Mouse (Mus musculus) liver, adult 2 months (tissue): ENCODE results near the gene Kmt2d. TPM values are rescaled to one million over a fixed set of nuclear protein-coding genes. Genes with fewer than 3 reads are reported as not detected.

ENCODE experiments used
- DNase-seq: peaks from one replicate; pipeline ENCODE4 v3.0.0-alpha.2; 2011; ENCODE audit warnings: low read depth, low spot score; ENCODE audit errors: extremely low read depth
- H3K27ac ChIP-seq: fragments of 200-500 bp; replicated peaks from 2 replicates; pipeline ENCODE4 v1.5.1; 2012; ENCODE audit warnings: low read depth, mild to moderate bottlenecking, control low read depth, inconsistent platforms, low read length; ENCODE audit not compliant: insufficient read depth
- H3K27me3 ChIP-seq: fragments of 200-500 bp; 2 replicates; pipeline ENCODE4 v1.6.1; 2012; ENCODE audit warnings: mild to moderate bottlenecking, moderate library complexity, low read length, inconsistent platforms; ENCODE audit not compliant: control insufficient read depth, insufficient read depth
- H3K36me3 ChIP-seq: fragments of 200-500 bp; 2 replicates; pipeline ENCODE4 v1.6.1; 2012; ENCODE audit warnings: low read length, inconsistent platforms; ENCODE audit not compliant: control insufficient read depth, insufficient read depth
- H3K4me1 ChIP-seq: fragments of 200-500 bp; 2 replicates; pipeline ENCODE4 v1.6.1; 2011; ENCODE audit warnings: low read length; ENCODE audit not compliant: control insufficient read depth, insufficient read depth
- H3K4me3 ChIP-seq: fragments of 200-500 bp; 2 replicates; pipeline ENCODE4 v1.5.1; 2011; ENCODE audit warnings: low read depth, mild to moderate bottlenecking, control low read depth, low read length, moderate library complexity; ENCODE audit not compliant: insufficient read depth
- H3K79me2 ChIP-seq: fragments of 200-500 bp; 2 replicates; pipeline ENCODE4 v1.6.1; 2012; ENCODE audit warnings: inconsistent platforms, mild to moderate bottlenecking, low read length, moderate library complexity; ENCODE audit not compliant: control insufficient read depth, insufficient read depth
- H3K9ac ChIP-seq: fragments of 200-500 bp; 2 replicates; pipeline ENCODE4 v1.6.1; 2012; ENCODE audit warnings: low read depth, mild to moderate bottlenecking, control low read depth, inconsistent platforms, low read length
- CTCF ChIP-seq: fragments of 200-500 bp; IDR thresholded peaks from 2 replicates; pipeline ENCODE4 v1.5.1; 2011; ENCODE audit warnings: low read depth, low read length, control low read depth
- POLR2A ChIP-seq: fragments of 200-500 bp; IDR thresholded peaks from 2 replicates; pipeline ENCODE4 v1.6.1; 2011; ENCODE audit warnings: low read length, control low read depth; ENCODE audit not compliant: insufficient read depth; ENCODE audit errors: extremely low read depth
- WGBS: fragments of 180-500 bp; shearing (Covaris S2); methylation state at CpG from one replicate; pipeline ENCODE4 v1.1.7; 2018; 5-methylcytosine and 5-hydroxymethylcytosine counted together
- polyA plus RNA-seq: library from polyadenylated mRNA; depleted of rRNA; stranded (reverse); fragments of >200 nt; gene quantifications from 2 replicates; pipeline ENCODE4 v1.2.3, GENCODE M21; 2012
- total RNA-seq: library from RNA; depleted of rRNA; stranded (reverse); fragments of >200 nt; gene quantifications from 2 replicates; pipeline ENCODE4 v1.2.3, GENCODE M21; 2014

Kmt2d gene
- total and polyA plus RNA-seq, 2 experiments, result 6.6 to 10.3 TPM

DNA sequence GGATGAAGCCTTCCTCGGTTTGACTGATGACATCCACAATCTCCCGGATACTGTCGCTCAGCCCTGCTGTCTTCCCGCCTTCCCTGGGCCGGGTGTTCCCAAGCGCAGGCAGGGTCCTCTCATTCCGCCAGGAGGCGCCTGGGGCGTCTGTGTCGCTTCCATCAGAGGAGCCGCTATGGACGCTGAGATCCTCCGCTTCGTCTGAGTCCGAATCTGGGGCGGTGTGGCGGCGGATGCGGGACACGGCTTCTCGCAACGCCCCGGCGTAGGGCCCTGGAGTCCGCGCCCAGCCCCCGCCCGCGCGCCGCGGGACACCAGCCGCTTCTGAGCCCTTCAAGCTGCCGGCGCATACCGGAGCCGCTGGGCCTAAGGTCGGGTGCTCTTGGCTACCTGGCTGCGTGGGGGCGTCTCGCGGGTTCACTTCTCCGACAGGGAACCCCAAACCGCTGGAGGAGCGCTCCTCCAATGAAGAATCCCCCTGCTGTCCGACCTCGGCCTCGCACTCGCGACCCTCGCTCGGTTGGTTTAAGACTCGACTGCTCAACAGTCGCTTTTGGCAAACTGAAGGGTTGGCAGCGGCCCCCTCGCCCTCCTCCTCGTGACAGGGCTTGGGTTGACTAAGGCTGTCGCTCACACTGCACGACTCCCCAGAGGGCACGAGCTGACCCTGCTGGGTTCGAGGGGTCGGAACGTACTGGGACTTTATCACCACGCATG is 65.5 kb downstream of the Kmt2d start:
- Histone ChIP-seq H3K79me2 (no peaks in the 10 kb centered on the region), H3K4me3 (peak overlapping the region; percentile 30; the same call in 1 of the 2 replicates), H3K36me3 (no peaks in the 10 kb centered on the region), H3K4me1 (peaks cover 2% of the 10 kb centered on the region; the same call in 1 of the 2 replicates), H3K27me3 (peaks cover 29% of the 10 kb centered on the region), H3K9ac (0 out of 2 replicates have a peak overlapping the region, but pooled peaks have one; percentile 23), H3K27ac (no peak overlapping the region)
- no peak for TF ChIP-seq POLR2A
- peak; percentile 76 for TF ChIP-seq CTCF
- no peak for DNase-seq
- WGBS, result 3% methylated on average over 64 of the region's 64 CpGs

DNA sequence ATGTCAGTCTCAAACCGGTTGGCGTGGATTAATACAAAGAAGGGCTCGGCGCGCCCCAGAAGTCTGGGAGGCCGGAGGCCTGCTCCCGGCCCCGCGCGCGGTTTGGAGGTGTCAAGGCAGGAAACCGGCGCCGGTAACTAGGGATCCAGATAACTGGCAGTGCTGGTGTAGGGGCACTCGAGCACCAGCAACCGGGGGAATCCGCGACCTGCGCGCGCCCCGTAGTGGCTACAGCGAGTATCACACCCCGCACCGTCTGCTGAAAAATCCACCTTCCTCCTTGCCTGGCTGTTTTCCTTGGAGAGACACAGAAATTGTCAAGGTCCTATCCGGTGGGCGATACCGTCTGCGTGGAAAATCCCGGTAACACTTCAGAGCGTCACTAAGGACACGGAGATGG is 67.0 kb downstream of the Kmt2d start:
- TF ChIP-seq CTCF (peak; percentile 91), POLR2A (no peak)
- peaks cover 29% of the 10 kb centered on the region for H3K27me3 ChIP-seq
- 3% methylated on average over 32 of the region's 32 CpGs for WGBS
- H3K79me2 ChIP-seq, result no peaks in the 10 kb centered on the region
- no peak overlapping the region for H3K9ac ChIP-seq
- DNase-seq, result peak; percentile 30
- H3K4me1 ChIP-seq, result peaks cover 2% of the 10 kb centered on the region; the same call in 1 of the 2 replicates
- H3K36me3 ChIP-seq, result no peaks in the 10 kb centered on the region
- H3K27ac ChIP-seq, result no peak overlapping the region
- no peak overlapping the region for H3K4me3 ChIP-seq

DNA sequence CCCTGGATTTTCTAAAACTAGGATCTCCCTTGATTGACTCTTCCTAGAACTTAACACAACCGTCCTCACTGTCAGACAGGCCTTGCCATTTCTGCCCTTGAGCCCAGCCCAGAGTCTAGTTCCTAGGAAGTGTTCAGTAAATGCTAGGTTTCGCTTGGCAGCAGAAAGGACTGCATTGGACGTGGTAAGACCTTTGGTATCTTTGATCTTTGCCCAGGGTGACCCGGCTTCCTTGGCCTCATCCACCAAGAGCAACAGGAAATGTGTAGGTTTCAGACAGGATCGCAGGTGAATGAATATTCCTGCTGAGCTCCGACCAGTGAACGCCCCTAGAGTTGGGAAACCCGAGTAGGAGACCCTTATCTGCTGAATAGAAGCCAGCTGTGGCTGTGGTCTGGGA is 68.1 kb downstream of the Kmt2d start:
- TF ChIP-seq CTCF, result no peak
- TF ChIP-seq POLR2A, result no peak
- Histone ChIP-seq H3K27ac (no peak overlapping the region), H3K9ac (no peak overlapping the region), H3K79me2 (no peaks in the 10 kb centered on the region), H3K4me1 (peaks cover 2% of the 10 kb centered on the region; the same call in 1 of the 2 replicates), H3K4me3 (no peak overlapping the region), H3K36me3 (no peaks in the 10 kb centered on the region), H3K27me3 (peaks cover 25% of the 10 kb centered on the region)
- peak; percentile 84 for DNase-seq
- WGBS, result 7% methylated on average over 8 of the region's 8 CpGs

DNA sequence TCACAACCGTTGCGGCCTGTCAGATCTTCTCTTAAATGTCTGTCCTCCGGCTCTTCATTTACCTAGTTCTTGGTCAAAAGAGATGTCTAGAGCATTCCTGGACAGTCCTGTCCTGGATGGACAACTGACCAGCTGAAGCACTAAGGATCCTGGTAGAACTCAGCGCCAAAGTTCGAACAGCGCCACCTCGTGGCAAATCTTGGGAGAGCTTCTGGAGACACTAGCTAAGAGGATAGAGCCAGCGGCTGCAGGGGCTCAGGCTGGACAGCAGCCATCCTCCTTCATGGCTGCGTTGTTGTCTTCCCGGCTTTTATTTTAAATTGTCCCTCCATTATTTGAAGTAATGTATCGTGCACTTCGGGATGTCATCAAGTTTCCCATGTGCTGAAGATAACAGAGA is 71.6 kb downstream of the Kmt2d start:
- Histone ChIP-seq H3K9ac (no peak overlapping the region), H3K36me3 (no peaks in the 10 kb centered on the region), H3K4me3 (no peak overlapping the region), H3K27ac (no peak overlapping the region), H3K79me2 (no peaks in the 10 kb centered on the region), H3K27me3 (peaks cover 12% of the 10 kb centered on the region), H3K4me1 (no peaks in the 10 kb centered on the region; the same call in 1 of the 2 replicates)
- WGBS, result 11% methylated on average over 12 of the region's 12 CpGs
- TF ChIP-seq CTCF, result peak; percentile 81
- no peak for TF ChIP-seq POLR2A
- DNase-seq, result peak; percentile 37

DNA sequence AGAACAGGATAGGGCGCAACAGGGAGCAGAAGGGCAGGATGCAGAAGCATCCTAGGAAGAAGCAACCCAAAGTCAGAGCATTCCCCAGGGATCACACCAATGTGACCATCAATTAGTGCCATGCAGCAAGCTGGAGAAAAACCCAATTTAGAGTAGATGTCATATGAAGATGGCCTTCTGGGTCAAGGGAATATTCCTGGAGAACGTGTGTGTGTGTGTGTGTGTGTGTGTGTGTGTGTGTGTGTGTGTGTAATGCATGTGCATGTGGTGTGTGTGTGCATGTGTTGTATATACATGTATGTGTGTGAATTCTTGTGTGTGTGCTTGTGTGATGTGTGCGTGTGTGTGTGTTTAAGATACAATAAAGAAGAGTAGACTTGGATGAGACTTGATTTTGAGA is 72.1 kb downstream of the Kmt2d start:
- no peaks in the 10 kb centered on the region for H3K4me1 ChIP-seq
- 56% methylated on average over 3 of the region's 3 CpGs for WGBS
- no peak for DNase-seq
- H3K9ac ChIP-seq, result no peak overlapping the region
- H3K79me2 ChIP-seq, result no peaks in the 10 kb centered on the region
- TF ChIP-seq CTCF (no peak), POLR2A (no peak)
- H3K36me3 ChIP-seq, result no peaks in the 10 kb centered on the region
- no peak overlapping the region for H3K4me3 ChIP-seq
- H3K27me3 ChIP-seq, result peaks cover 12% of the 10 kb centered on the region
- H3K27ac ChIP-seq, result no peak overlapping the region

DNA sequence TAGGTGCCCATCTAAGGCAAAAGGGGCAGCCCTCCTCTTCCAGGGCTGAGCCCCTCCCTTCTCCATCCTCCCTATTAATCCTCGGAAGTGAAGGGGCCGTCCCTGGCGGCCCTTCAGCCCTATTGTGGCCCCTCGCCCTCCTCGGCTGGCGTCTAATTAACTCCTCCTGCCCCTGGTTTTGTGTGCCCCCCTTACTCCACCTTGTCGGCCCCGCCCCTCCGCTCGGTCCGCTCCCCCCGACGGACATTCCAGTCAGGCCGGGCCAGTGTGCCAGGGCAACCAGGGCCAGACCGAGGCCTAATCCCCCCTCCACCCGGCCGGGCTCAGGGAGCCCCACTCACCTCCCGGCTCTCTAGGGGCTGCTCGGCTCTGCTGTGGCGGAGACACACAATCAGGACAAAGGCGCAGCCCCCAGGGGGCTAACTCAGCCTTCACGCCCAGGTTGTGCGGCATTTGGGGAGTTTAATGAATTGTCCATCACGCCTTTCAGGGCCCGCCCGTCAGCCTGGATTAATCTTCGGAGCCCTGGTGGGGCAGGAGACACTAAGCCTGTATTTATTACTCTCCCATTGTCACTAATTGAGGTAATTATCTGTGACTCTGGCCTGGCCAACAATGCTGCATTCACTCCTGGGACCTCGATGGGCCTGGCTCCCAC is 73.0 kb downstream of the Kmt2d start:
- Histone ChIP-seq H3K36me3 (no peaks in the 10 kb centered on the region), H3K9ac (no peak overlapping the region), H3K4me1 (no peaks in the 10 kb centered on the region), H3K79me2 (no peaks in the 10 kb centered on the region), H3K27ac (no peak overlapping the region), H3K4me3 (no peak overlapping the region), H3K27me3 (peaks cover 14% of the 10 kb centered on the region)
- TF ChIP-seq CTCF (no peak), POLR2A (no peak)
- 25% methylated on average over 28 of the region's 28 CpGs for WGBS
- DNase-seq, result no peak
